Mouse (Mus musculus) lung, postnatal 4 days (tissue): Measurements from ENCODE around the gene Ccr1.
"Not testable (repeated sequence)": the region's sequence is repeated elsewhere in the genome, so short reads cannot be mapped to it uniquely, and the experiment has no call there.

Experiments
- DNase-seq, 2 experiments: peaks; one replicate each; pipeline ENCODE4 v3.0.0; 2021

Gene Ccr1

GRCm38 (mm10) chr9:123968290-123968912 is at the start of gene Ccr1:
Gene Ccr1, minus strand, starts transcription at chr9:123968692.
- DNase-seq, result peak in 1 of 2 experiments; percentile 27

- no peak for DNase-seq
Observed at GRCm38 (mm10) chr9:124016048-124016447, 47.6 kb upstream of the Ccr1 start.

DNA sequence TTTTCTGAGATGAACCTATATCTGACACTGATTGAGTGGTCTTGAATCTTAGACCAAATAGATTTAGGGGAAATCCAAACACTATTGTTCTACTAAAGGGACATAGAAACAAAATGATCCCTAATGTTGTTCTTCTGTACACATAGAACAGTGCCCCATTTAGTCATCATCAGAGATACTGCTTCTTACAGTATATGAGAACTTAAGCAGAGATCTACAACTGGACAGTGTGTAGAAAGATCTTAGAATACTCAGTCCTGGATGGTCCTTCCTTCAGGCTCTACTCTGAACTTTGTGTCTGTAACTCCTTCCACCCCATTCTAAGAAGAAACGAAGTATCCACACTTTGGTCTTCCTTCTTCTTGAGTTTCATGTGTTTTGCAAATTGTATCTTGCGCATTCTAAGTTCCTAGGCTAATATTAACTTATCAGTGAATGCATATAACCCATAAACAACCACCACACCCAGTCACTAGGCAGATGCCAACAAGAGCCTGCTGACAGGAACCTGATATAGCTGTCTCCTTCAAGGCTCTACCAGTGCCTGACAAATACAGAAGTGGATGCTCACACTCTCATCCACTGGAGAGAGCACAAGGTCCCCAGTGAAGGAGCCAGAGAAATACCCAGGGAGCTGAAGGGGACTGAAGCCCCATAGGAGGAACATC is 46.6 kb upstream of the Ccr1 start:
- DNase-seq, result no peak

- DNase-seq, result no peak
Observed at GRCm38 (mm10) chr9:124013270-124013669, 44.8 kb upstream of the Ccr1 start.

DNA sequence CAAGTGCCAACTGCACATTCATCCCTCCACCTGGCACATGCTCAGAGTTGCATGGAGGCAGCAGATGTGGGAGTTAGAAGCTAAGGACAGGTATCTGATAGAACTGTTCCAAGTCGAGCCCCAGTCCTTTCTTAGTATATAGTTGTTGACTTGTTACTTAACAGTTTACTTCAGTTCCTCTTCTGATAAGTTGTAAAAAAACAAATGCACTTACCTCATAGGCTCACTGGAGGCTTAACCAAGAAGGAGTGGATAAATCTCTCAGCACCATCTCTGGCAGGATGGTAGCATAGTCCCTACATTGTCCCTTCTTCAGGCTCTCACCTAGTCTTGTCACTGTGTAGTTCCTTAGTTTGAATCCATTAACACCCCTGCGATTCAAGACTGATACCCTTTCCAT is 44.2 kb upstream of the Ccr1 start:
- DNase-seq, result no peak

GRCm38 (mm10) chr9:123999784-124000183 is 31.3 kb upstream of the Ccr1 start:
- DNase-seq, result no peak

DNA sequence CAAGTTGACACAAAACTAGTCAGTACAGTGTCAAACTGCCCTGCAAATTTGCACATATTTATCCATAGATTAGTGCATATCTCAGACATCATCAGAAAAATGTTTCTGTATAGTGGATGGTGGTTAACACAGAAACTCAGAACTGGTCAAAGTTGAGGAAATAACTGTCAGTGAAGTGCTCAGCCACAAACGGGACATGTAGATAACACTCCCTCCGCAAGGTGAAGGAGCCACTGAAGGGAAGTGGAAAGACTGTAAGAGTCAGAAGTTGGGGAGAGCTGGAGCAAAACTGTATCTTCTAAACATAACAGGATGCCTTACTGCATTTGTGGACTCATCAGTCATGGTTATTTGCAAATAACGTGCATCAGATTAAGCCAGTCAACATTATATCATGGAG is 29.2 kb upstream of the Ccr1 start:
- no peak for DNase-seq

- no peak for DNase-seq
Observed at GRCm38 (mm10) chr9:123991312-123991906, 22.9 kb upstream of the Ccr1 start.

- no peak for DNase-seq
Observed at GRCm38 (mm10) chr9:123989671-123990070, 21.2 kb upstream of the Ccr1 start.

DNA sequence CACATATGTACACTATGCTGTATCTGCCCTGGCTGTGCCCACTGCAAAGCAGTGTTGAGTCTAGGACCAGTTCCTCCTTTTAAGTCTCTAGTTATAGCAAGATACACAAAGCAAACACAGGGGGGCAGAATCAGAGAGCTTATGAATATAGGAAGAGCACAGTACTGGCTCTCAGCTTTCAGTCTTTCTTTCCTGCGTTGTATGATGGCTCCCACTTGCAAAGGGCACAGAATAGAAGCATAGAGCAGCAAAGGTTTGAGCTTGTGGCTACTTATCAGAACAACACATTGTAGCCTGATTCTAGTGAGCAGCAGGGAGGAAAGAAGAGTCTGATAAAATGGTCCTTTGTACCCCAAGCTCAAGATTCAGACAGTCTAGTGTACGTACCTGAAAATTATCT is 17.7 kb upstream of the Ccr1 start:
- peak in 1 of 2 experiments; percentile 17 for DNase-seq

- DNase-seq, result no peak
Observed at GRCm38 (mm10) chr9:123984943-123985342, 16.5 kb upstream of the Ccr1 start.

- DNase-seq, result no peak
Observed at GRCm38 (mm10) chr9:123982720-123983119, 14.2 kb upstream of the Ccr1 start.

GRCm38 (mm10) chr9:123981909-123982308 is 13.4 kb upstream of the Ccr1 start:
- no peak for DNase-seq

DNA sequence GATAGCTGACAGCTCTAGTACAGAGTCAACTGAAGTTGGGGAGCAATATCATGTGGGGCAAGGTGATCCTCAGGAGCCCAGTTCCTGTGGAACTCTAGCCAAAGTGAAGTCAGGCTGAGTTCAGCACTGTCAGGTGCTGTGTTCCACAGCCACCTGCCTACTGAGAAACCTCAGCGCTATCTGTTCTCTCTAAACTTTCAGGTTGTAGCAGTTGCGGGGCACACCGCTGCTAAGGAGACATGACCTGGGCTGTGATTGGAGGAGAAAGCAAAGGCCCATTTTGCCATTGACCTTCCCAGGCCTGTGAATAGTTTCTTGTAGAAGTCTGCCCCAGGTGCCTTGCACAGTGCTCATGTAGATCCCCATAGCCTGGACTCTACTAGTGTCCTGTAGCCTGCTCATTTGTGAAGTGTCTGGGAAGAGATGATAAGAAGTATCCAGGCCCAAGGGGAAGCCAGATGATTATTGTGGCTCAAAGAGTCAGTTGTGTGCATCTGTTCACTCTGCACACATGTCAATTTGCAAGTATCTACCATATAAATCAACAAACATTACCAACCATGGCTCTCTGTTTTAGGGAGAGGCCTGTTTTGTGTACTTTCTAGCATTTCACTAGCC is 12.5 kb upstream of the Ccr1 start:
- DNase-seq, result not testable (repeated sequence)

GRCm38 (mm10) chr9:123978308-123978707 is 9.8 kb upstream of the Ccr1 start, which contains the start of gene Ccr1l1:
Gene Ccr1l1, minus strand, starts transcription at chr9:123978408.
- DNase-seq, result no peak

DNA sequence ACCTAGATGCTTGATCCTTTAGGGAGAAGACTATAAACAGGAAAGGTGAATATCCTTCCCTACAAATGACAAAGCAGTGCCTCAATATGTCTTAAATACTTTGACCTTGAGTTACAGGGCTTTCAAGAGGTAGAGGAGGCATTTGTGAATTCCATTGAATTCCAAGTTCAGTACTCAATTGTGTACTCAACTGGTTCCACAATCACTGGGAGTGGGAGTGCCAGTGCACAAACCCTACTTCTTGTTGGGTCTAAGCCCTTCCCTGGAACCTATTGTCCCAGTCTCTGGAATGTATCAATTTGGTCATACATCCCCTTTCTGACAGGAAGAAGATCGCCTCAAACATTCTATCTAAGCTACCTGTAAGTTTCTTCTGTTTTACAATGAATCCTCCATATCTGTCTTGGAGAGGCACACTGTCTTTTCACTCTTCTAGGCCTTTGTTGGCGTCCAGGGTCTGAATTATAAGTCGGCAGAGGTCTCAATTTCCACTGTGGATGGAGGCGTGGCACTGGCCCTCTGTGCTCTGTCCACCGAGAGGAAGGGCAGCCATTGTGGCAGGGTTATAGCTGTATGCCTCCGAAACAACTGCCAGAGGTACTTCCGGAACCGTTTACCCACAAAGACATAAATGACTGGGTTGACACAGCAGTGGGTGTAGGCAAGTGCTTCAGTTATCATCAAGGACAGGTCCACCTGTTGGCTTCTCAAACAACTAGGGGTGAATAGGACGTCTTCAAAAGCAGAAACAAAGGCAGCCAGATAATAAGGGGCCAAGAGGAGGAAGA is 8.6 kb upstream of the Ccr1 start:
- no peak for DNase-seq

DNA sequence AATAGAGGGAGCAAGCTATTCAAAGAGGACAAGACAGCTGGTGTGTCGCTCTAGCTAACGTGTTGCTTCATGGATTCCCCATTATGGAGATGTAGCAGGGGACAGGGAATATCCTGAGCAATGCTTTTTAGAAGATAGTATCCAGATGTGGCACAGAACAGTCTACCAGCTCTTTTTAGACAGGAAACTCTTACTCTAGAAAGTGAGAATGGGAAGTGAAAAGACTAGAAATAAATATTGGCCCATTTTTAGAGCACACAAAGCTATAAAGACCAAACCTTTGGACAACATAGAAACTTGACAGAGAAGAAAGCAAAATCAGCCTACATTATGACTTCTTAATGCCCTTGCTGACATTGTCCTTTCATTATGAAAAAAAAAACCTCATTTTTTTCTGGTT is 7.1 kb upstream of the Ccr1 start:
- no peak for DNase-seq

GRCm38 (mm10) chr9:123966858-123967495 is 1.5 kb downstream of the Ccr1 start:
- not testable (repeated sequence) for DNase-seq

- no peak for DNase-seq
Observed at GRCm38 (mm10) chr9:123964776-123965175, 3.7 kb downstream of the Ccr1 start.

- DNase-seq, result no peak
Observed at GRCm38 (mm10) chr9:123960161-123960560, 8.3 kb downstream of the Ccr1 start.

GRCm38 (mm10) chr9:123957911-123958413 is 10.5 kb downstream of the Ccr1 start:
- no peak for DNase-seq

DNA sequence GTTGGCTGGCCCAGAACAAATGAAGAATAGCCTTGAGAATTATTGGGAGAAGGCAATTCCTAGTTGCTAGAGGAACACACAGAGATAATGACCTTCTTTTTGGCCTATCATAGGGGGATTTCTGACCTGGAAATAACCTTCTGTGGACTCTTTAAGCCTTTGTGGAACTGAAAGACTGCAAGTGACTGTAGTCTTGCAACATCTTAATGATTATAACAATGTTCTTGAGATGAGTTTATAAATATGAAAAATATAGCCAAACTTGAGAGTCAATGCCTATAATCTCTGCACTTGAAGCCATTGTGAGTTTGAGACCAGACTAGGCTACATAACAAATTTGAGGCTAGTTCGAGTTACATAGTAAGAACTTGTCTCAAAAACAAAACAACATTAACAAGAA is 11.6 kb downstream of the Ccr1 start:
- no peak for DNase-seq
